Mouse (Mus musculus) testis, adult 2 months (tissue): ENCODE data around the gene Ehbp1.

Experiments used
- CTCF ChIP-seq: fragments of 200-500 bp; IDR thresholded peaks from 2 replicates; pipeline ENCODE4 v1.5.1; 2012; ENCODE audit warnings: low read depth, mild to moderate bottlenecking, inconsistent platforms, low read length, moderate library complexity; ENCODE audit not compliant: control insufficient read depth, insufficient read depth, insufficient replicate concordance
- POLR2A ChIP-seq: fragments of 200-500 bp; IDR thresholded peaks from 2 replicates; pipeline ENCODE4 v1.6.1; 2012; ENCODE audit warnings: low read depth, mild to moderate bottlenecking, inconsistent platforms, low read length, moderate library complexity; ENCODE audit not compliant: control insufficient read depth

- TF ChIP-seq POLR2A (no peak), CTCF (no peak)
Measured at GRCm38 (mm10) chr11:21973597-21973996, 368.5 kb downstream of the Ehbp1 start.
